Mouse (Mus musculus): ENCODE data around the gene Trim7. TPM values are rescaled to one million over a fixed set of nuclear protein-coding genes. Genes with fewer than 3 reads are reported as not detected.
"Not testable (repeated sequence)": the region's sequence is repeated elsewhere in the genome, so short reads cannot be mapped to it uniquely, and the experiment has no call there.

Gene Trim7
- total RNA-seq, 2 experiments from 2014 or later: 2.6 to 2.8 TPM

DNA sequence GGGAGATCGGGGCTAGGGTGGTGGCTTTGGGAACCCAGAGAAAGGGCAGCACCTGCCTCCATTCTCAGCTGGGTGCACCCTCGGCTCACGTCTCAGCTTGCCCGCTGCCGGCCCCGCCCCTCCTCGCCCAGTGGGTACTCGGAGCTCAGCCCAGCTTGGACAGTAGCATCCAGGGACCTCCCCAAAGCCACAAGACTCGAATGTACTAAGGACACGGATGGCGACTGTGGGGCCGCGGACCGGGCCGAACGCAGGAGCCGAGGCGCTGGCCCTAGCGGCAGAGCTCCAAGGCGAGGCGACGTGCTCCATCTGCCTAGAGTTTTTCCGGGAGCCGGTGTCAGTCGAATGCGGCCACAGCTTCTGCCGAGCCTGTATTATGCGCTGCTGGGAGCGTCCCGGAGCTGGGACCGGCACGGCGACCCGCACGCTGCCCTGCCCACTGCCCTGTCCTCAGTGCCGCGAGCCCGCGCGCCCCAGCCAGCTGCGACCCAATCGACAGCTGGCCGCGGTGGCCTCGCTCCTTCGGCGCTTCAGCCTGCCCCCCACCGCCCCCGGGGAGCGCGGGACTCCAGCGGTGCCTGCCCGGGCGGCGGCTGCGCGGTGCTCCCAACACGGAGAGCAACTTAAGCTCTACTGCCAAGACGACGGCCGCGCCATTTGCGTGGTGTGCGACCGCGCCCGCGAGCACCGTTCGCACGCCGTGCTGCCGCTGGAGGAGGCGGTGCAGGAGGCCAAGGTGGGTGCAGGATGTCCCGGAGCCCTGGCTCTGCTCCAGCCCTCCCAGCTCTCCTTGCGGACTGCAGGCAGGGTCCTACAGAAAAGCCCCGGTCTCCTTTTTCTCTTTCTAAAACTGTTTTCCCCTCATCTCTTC is 11.6 kb downstream of the Trim7 start:
- no peak for DNase-seq (ENCODE audit: low spot score in 2 of 2)
- TF ChIP-seq CTCF (conservative IDR thresholded peaks at IDR 0.05): peak; percentile 19; the same call in 1 of the 2 replicates

DNA sequence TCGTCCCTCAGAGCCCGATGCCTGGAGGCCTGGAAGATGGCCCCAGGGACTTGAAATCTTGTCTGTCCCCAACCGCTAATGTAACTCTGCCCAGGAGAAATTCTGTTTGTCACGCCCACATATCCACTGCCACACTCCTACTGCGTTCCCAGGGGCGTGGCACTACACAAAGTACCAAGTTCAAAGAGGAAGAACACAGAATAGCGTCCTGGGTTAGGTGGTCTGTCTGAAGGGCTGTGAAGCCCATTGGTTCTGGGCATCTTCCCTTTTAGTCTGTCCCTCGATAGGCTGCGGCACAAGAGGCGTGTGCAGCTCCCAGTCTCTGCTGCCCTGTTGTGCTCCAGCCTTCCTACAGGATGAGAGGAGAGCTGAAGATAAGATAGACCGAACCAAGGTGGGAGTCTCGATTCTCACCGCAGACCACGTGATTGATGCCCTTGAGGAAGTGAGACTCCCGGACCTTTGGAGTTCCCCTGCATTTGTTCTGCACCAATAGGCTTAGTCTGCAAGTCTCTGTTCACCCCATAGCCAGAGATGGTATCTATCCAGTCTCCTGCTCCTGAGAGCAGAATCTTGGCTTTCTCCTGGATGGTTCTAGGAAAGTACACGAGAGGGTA is 12.3 kb downstream of the Trim7 start:
- DNase-seq (ENCODE audit: low spot score in 2 of 2): peak in 1 of 2 experiments; percentile 31
- no peak for TF ChIP-seq CTCF (conservative IDR thresholded peaks at IDR 0.05)
- peak overlapping the region; percentile 85 for H3K4me3 ChIP-seq
- H3K27ac ChIP-seq: peak overlapping the region; percentile 70

More for the DNA sequence above, 11.6 kb downstream of the Trim7 start:
- H3K4me3 ChIP-seq: peak overlapping the region; percentile 85
- peak overlapping the region; percentile 70 for H3K27ac ChIP-seq

DNA sequence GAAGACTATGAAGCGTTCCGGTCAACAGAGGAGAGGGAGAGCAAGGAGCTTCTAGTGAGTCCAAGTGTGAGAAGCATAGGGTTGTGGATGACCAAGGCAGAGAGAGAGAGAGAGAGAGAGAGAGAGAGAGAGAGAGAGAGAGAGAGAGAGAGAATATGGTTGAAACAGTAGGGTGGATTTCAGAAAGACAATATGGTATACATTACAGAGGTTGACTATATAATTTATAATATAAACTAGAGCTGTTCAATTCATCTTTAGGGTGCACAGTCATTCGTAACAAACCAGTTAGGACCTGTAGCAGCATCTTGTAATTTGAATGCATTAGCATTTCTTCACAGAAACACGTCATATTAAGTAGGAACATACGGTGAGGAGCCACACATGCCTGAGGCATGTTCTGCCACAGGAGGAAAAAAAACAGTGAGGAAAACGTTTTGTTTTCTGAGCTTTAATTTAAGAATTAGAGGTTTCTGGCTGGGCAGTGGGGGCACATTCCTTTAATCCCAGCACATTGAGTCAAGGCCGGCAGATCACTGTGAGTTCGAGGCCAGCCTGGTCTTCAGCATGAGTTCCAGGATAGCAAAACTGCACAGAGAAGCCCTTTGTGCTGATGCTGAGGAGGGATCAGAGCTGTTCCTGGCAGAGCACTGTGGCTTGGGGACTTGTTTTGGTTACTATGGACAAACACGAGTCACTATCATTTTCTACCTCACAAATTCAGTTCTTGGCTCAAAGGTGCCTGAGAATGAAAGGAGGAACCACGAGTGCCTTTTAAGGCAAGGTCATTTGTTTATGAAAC is 13.1 kb downstream of the Trim7 start:
- no peak for TF ChIP-seq CTCF (conservative IDR thresholded peaks at IDR 0.05)
- Histone ChIP-seq H3K27ac (no peak overlapping the region), H3K4me3 (no peak overlapping the region; the same call in 1 of the 2 replicates)
- DNase-seq (ENCODE audit: low spot score in 2 of 2): no peak

DNA sequence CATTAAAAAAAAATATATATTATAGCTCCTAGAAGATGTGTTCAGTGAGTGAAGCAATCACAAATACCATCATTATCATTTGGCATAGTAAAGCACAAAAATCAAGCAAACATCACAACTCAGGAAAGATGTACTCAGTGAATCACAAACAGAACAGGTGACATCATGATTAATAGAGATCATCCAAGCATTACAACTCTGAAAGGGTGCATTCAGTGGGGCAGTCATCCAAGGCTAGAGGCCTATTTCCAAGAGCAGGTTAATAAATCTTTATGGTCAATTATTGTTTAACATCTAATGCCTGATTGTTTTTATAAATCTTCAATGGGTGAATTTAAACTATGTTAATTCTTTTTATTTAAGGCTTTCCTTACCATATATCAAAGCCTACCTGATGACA is 14.9 kb downstream of the Trim7 start:
- Histone ChIP-seq H3K4me3 (no peak overlapping the region), H3K27ac (no peak overlapping the region)
- no peak for DNase-seq (ENCODE audit: low spot score in 2 of 2)
- no peak for TF ChIP-seq CTCF (conservative IDR thresholded peaks at IDR 0.05)

- Histone ChIP-seq H3K4me3 (no peak overlapping the region), H3K27ac (no peak overlapping the region)
- no peak for TF ChIP-seq CTCF (conservative IDR thresholded peaks at IDR 0.05)
- no peak for DNase-seq (ENCODE audit: low spot score in 2 of 2)
Observed at GRCm38 (mm10) chr11:48841213-48841612, 15.3 kb downstream of the Trim7 start.

DNA sequence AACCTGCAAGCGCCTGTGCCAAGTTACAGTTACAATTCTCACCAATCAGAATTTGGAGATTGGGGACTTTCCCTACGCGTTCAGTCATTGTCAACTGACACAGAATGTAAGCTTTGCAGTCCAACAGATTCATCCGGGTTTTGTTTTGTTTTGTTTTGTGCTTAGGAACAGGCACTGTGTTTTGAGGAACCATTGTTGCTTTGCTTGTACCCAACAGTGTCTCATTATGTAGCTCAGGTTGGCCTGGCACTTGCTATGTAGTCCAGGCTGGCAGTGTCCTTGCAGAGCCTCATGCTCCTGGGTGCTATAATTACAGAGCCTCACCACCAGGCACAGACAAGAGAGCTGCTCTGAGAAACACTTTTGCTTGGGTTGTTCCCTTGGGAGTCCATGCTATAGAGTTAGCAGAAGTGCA is 16.4 kb downstream of the Trim7 start:
- no peak for DNase-seq (ENCODE audit: low spot score in 2 of 2)
- no peak for TF ChIP-seq CTCF (conservative IDR thresholded peaks at IDR 0.05)
- Histone ChIP-seq H3K27ac (no peak overlapping the region), H3K4me3 (no peak overlapping the region)

- no peak for TF ChIP-seq CTCF (conservative IDR thresholded peaks at IDR 0.05)
- H3K4me3 ChIP-seq: no peak overlapping the region
- DNase-seq (ENCODE audit: low spot score in 2 of 2): no peak
Observed at GRCm38 (mm10) chr11:48843202-48843601, 17.3 kb downstream of the Trim7 start.

GRCm38 (mm10) chr11:48844309-48844708 is 18.4 kb downstream of the Trim7 start:
- H3K27ac ChIP-seq: no peak overlapping the region
- no peak for DNase-seq (ENCODE audit: low spot score in 2 of 2)
- no peak overlapping the region for H3K4me3 ChIP-seq
- no peak for TF ChIP-seq CTCF (conservative IDR thresholded peaks at IDR 0.05)

More at GRCm38 (mm10) chr11:48843202-48843601, 17.3 kb downstream of the Trim7 start:
- no peak overlapping the region for H3K27ac ChIP-seq

DNA sequence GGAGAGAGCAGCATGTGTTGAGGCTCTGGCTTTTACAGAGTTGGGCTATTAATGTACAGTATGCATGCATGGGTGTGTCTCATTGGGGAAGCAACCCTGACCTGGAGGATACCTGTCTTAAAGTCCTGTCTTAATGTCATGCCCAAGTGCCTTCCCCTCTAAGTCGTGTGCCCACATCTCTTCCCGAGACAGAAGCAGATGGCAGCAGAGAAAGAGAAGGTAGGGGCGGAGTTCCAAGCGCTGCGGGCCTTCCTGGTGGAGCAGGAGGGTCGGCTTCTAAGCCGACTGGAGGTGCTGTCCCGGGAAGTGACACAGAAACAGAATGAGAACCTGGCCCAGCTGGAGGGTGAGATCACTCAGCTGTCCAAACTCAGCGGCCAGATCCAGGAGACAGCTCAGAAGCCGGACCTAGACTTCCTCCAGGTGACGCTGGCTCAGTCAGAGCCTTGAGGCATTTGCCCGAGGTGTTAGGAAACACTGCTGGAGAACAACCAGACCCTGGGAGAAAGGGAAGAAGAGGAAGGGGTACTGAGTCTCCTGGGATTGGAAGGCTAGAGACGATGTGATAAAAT is 19.4 kb downstream of the Trim7 start:
- no peak for TF ChIP-seq CTCF (conservative IDR thresholded peaks at IDR 0.05)
- Histone ChIP-seq H3K4me3 (no peak overlapping the region), H3K27ac (no peak overlapping the region)
- DNase-seq (ENCODE audit: low spot score in 2 of 2): no peak

DNA sequence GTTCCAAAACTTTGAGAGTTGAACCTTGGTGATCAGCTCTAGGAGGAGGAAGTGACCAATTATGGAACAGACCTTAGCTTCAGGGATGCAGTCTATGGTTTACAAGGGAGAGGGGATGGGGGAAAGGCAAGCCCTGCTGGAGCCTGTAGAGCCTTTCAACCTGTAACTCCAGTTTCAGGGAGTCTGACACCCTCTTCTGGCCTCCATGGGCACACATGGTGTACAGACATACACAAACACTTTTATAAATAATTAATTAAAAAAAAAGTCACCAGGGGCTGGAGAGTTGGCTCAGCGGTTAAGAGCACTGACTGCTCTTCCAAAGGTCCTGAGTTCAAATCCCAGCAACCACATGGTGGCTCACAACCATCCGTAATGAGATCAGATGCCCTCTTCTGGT is 20.4 kb downstream of the Trim7 start:
- not testable (repeated sequence) for DNase-seq (ENCODE audit: low spot score in 2 of 2); H3K27ac ChIP-seq; H3K4me3 ChIP-seq
- 0 out of 2 replicates have a peak, but pooled peaks have one; percentile 13 for TF ChIP-seq CTCF (conservative IDR thresholded peaks at IDR 0.05)

- no peak for TF ChIP-seq CTCF (conservative IDR thresholded peaks at IDR 0.05)
- Histone ChIP-seq H3K4me3 (no peak overlapping the region), H3K27ac (no peak overlapping the region)
- DNase-seq (ENCODE audit: low spot score in 2 of 2): no peak
Observed at GRCm38 (mm10) chr11:48846881-48847280, 20.9 kb downstream of the Trim7 start.

DNA sequence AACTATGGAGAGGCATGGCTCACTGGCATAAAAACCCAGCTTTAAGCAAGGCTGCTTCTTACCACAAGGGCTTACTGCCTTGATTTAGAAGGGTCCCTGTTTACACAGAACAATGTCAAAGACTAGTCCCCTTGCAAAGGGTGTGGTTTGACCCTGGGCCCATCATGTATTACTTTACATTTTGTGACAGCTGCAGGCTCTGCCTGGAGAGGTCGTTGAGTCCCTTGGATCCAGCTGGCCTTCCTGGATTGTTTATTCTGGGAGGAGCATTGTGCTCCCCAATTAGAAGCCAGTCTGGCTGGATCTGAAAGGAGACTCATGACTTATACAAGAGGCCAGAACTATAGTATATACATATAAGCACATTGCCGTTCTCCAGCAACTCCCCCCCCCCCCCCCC is 24.3 kb downstream of the Trim7 start:
- no peak for DNase-seq (ENCODE audit: low spot score in 2 of 2)
- H3K4me3 ChIP-seq: no peak overlapping the region
- no peak overlapping the region for H3K27ac ChIP-seq
- no peak for TF ChIP-seq CTCF (conservative IDR thresholded peaks at IDR 0.05)

Measured in layer of hippocampus, adult 2 months (tissue).